Mouse (Mus musculus) thymus, postnatal 0 days (tissue): ENCODE data around the gene Rnf146. TPM values are rescaled to one million over a fixed set of nuclear protein-coding genes. Genes with fewer than 3 reads are reported as not detected.

Source experiments
- polyA plus RNA-seq: library from polyadenylated mRNA; unstranded; fragments of >200 nt; fragmentation: Nextera tagmentation; extraction: Ambion mirVana; gene quantifications from 2 replicates; pipeline ENCODE4 v1.2.1, GENCODE M21; 2015

Gene Rnf146
- polyA plus RNA-seq, 1 experiment from 2014 or later, result 49.1 TPM

Other genes with a start within 250 kb of the Rnf146 start
- gene Soga3, start 218.6 kb downstream of the Rnf146 start, polyA plus RNA-seq, result 0.33 and 0.36 TPM in 2 replicates
- not detected in 2 replicates for gene Gm49353, start 163.5 kb downstream of the Rnf146 start, polyA plus RNA-seq
- gene 9330159F19Rik, start 150.8 kb downstream of the Rnf146 start, polyA plus RNA-seq, result 0.04 and 0.05 TPM in 2 replicates
- gene Echdc1, start 49.3 kb downstream of the Rnf146 start, polyA plus RNA-seq, result 29.2 and 34.1 TPM in 2 replicates
- 0.40 and 0.46 TPM in 2 replicates for gene Rspo3, start 173.4 kb upstream of the Rnf146 start, polyA plus RNA-seq